Mouse (Mus musculus) fibroblast of lung, adult 2 months (primary cell): ENCODE measurements at regions not wholly inside any gene's neighbourhood (a gene's known extent, or its start where the extent isn't known, plus 50 kb on each side); places are given as distances from the start of the nearest gene placed in this dataset.
A peak's percentile ranks its signal among the peaks of the same experiment; 100 is the strongest.

Experiments used
- DNase-seq: peaks from one replicate; pipeline ENCODE4 v3.0.0-alpha.2; 2011; ENCODE audit warnings: low read depth

GRCm38 (mm10) chr13:71350787-71351186, 509.2 kb upstream of the Adamts16 start:
- DNase-seq = no peak

DNA sequence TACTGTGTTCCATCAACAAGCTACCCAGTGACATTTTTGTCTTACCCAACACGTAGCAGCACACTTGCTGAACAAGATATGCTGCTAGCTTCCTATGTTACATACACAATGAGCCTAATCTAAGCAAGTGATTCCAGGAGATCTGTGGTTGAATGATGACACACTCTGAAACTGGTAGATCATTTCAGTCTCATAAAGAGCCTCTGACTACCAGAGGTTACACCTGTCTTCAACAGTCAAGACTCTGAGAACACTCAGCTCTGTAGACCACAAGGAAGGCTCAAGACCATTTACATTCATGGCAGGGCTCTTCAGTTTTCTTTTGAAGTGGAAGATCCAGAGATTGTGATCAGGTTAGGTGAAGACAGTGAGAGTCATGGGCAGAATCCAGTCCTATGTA, 501.3 kb upstream of the Adamts16 start:
- no peak for DNase-seq

GRCm38 (mm10) chr13:71338700-71339099, 497.1 kb upstream of the Adamts16 start:
- DNase-seq = no peak

DNA sequence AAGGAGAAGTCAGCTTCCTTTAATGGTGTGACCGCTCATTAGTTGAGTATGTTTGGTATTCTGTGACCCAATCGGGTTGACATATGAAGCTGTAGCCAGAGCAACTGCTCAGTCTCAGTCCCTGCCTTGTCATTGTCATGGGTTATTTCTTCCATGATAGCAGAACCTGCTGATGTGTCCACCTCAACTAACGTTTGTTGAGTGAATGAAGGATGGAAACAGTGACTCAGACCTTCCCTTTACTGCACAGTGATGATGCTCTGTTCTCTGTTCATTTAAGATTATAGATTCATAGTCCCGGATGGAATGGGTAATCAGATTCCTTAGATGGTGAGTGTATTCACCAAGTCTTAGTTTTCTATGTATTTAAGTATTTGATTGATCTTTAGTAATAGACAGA, 493.3 kb upstream of the Adamts16 start:
- DNase-seq = no peak

DNA sequence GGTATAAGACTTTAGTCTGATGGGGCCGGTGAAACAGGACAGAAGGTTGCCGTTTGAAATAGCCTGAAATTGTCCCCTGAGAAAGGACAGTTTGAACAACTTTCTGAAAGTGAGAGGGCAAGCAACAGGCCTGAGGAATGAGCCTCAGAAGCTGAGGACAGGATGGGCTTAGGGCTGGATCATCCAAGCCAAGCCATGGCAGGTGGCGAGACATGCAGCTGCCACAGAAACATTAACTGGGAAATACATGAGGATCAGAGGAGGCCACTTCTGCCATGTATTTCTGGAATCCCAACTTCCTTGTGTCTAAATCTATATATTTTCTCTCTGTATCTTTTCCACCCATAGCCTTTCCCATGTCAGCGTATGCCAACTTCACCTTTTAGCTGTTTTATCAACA, 491.5 kb upstream of the Adamts16 start:
- DNase-seq = no peak

- no peak for DNase-seq
These were observed 488.7 kb upstream of the Adamts16 start for GRCm38 (mm10) chr13:71330321-71330720.

DNA sequence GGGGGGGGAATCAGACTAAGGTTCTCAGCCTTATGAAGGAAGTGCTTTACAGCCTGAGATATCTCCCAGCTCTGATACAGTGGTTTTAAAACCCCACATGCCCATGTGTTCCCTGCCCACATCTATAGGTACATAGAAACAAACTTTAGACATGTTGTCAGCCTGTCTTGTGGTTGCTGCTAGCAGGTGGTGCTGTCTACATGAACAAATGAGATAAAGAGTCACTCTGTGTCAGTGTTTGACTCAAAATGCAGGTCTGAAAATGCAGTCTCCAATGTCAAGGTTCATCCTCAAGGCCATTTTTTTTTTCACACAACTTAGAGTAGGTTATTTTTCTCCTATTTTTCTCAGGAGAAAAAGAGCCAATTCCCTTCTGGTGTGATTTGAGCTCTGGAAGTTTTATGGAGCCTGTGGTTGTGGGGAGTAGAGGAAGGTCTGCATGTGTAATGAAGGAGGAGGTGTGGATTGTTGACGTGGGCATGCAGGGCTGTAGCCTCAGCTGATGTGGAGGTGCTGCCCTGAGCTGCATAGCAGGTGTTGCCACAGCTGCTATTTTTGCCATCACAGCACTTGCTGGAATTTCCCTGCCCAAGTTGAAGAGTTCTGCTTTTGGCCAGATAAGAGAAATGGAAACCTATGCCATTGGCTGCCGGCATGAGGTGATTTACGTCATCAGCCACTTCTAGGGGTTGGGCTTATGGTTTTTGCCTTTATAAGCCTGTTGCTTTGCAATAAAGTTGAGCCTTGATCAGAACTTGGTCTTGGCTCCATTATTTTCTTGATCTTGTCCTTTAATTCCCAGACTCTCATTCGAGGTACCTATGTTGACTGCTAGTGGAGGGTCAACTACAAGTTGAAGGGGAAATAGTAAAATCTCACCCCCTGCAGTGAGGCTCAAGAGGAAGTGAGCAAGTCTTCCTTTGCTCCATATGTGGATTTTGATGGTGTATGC, 486.5 kb upstream of the Adamts16 start:
- peak; percentile 16 for DNase-seq

- DNase-seq = no peak
These were observed 478.9 kb upstream of the Adamts16 start for GRCm38 (mm10) chr13:71320489-71320888.

DNA sequence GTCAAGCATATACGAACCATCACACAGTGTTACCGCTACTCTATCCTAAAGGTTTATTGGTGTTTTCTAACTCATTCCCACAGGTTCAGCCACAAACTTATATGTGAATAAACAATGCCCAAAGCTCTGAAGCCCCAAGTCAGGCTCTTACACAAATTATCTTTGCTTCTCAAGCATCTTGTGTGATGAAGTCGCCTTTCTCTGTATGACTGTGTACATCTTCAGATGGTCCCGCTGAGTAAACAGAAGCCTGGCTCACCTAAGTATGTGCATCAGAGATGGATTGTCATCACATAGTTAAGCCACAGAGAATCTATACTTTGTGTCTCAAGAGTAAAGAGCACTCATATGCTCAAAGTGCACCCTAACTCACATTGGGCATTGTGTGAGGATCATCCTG, 462.3 kb upstream of the Adamts16 start:
- no peak for DNase-seq

GRCm38 (mm10) chr13:71275991-71276390, 434.4 kb upstream of the Adamts16 start:
- no peak for DNase-seq

GRCm38 (mm10) chr13:71274139-71274538, 432.5 kb upstream of the Adamts16 start:
- DNase-seq = no peak

- DNase-seq = no peak
These were observed 431.9 kb upstream of the Adamts16 start for GRCm38 (mm10) chr13:71273485-71273884.

- DNase-seq = no peak
These were observed 431.5 kb upstream of the Adamts16 start for GRCm38 (mm10) chr13:71273067-71273466.

- DNase-seq = no peak
These were observed 430.8 kb upstream of the Adamts16 start for GRCm38 (mm10) chr13:71272431-71272830.

- DNase-seq = no peak
These were observed 430.3 kb upstream of the Adamts16 start for GRCm38 (mm10) chr13:71271727-71272418.

DNA sequence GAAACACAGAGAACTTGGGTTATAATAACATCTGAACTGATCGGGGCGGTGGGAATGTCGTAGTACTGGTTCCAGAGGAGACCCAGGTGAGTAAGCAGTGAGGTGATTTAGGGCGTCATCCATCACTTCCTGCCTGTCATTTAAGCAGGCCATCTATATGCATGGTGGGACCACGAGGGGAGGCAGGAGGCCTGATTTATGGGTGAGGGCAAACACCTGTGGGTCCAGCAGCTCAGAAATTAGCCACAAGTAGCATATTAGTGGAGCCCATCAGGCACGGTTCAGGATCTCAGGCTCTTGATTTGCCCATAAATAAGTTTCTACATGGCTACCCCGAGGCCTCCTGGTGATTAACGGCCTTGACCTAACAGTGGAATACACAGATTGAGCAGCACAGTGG, 428.8 kb upstream of the Adamts16 start:
- no peak for DNase-seq

DNA sequence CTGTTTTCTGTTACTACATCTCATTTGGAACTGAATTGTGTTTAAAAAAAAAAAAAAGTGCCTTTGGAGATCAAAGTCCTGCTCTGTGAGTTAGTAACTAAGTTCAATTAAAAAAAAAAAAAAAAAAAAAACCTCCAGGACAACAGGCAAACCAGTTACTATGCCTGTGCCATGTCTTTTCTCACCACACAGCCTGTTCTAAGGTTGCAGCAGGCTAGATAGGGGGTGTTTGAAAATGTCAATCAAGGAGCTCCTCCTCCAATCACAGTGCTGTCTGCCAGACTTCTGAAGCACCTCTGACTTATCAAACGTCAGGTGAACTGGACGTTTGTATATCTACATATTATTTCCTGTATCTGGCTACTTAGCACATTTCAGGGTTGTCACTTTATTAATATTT, 427.9 kb upstream of the Adamts16 start:
- no peak for DNase-seq

- DNase-seq = no peak
These were observed 421.8 kb upstream of the Adamts16 start for GRCm38 (mm10) chr13:71263315-71263878.

GRCm38 (mm10) chr13:71262575-71263295, 421.1 kb upstream of the Adamts16 start:
- DNase-seq = no peak

GRCm38 (mm10) chr13:71254016-71254415, 412.4 kb upstream of the Adamts16 start:
- no peak for DNase-seq

DNA sequence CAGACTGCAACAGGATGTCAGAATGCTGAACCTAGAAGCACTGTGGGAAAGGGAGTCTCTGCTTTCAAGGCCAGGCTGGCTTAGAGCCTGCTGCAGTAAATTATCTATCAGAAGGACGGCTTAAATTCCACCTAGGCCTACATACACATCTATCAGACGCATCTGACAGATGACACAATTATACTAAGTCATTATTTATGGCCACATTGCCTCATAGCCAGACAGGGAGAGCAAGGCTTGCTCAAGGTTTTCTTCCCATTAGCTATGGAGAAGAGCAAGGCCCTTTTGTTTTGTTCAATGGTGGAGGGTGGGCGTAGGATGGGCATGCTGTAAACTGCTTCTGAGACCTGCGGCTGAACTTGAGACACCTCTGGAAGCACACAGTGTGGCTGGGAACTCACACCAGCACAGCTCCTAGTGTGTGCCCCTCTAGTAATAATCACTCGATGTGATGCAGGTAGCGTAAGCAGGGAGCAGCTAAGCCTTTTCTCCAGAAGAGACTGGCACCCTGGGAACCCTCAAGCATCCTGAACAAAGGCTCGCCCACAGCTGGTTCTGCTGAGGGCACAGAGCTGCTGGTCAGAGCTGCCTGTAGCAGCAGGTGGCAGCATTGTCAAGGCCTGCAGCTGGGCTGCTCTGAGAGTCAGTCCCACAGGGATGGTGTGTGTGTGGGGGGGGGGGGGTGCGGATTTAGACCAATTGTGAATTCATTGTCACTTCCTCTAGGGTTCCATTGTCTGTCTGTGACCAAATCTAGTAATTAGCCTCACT, 406.8 kb upstream of the Adamts16 start:
- DNase-seq = no peak
